Mouse (Mus musculus) cerebellum, postnatal 14 days (tissue): ENCODE data around the gene Aqp8.

Experiments
- DNase-seq, 2 experiments: peaks; one replicate each; pipeline ENCODE4 v3.0.0; 2021; ENCODE audit warnings: mixed read lengths in 2 of 2

Gene Aqp8

GRCm38 (mm10) chr7:123499481-123500238, 37.6 kb downstream of the Aqp8 start:
- peak; percentile 56 to 64 for DNase-seq

- peak; percentile 96 for DNase-seq
Observed at GRCm38 (mm10) chr7:123500239-123501219, 38.4 kb downstream of the Aqp8 start, which contains the start of gene Zkscan2. TSS of gene Zkscan2 (minus strand) at chr7:123500449.

GRCm38 (mm10) chr7:123503358-123503757, 41.3 kb downstream of the Aqp8 start:
- DNase-seq = no peak

DNA sequence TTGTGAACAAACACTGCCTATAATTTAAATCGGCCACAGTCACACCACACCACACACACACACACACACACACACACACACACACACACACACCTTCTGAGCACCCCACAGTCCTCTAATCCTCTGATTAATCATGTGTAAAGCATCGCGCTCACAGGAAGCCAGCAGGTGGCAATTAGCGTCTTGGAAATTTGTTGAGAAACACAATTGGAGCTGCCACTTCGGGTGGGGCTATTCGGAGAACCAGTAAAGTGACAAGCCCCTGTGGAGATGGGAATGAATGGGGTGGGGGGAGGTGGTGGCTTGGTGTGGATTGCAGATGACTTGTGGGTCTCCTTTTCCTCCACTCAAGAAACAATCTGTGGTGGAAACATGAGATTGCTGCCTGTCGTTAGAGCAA, 45.9 kb downstream of the Aqp8 start:
- no peak for DNase-seq
